Mouse (Mus musculus): ENCODE data around the gene Magix. TPM values are rescaled to one million over a fixed set of nuclear protein-coding genes. Genes with fewer than 3 reads are reported as not detected.
A peak's percentile ranks its signal among the peaks of the same experiment; 100 is the strongest.

Gene Magix
- polyA plus RNA-seq, 1 experiment, result 3.4 TPM

DNA sequence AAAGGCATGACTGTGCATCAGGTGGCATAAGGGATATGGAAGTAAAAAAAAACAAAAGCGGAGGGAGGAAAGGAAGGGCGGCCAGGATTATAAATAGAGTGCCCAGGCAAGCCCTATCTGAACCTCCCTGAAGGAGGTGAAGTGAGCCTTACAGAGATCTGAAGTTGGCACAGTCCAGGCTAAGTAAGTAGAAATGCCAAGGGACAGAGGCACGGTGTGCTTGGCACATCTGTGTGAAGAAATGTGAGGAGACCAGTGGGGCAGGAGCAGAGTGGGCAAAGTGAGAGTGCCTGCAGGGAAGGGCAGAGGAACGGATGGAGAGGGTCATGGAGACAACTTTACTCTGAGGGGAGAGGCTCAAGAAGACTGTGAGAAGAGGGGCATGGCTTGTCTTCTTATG is 20.0 kb downstream of the Magix start:
- Histone ChIP-seq H3K4me1 (ENCODE audit: control insufficient read depth, insufficient read depth, insufficient read length, low read length) (peaks cover 4% of the 10 kb centered on the region), H3K27ac (replicated peaks; ENCODE audit: low read depth, low read length) (peak overlapping the region; percentile 92), H3K4me3 (ENCODE audit: insufficient read depth, low read depth, low read length) (no peak overlapping the region)

DNA sequence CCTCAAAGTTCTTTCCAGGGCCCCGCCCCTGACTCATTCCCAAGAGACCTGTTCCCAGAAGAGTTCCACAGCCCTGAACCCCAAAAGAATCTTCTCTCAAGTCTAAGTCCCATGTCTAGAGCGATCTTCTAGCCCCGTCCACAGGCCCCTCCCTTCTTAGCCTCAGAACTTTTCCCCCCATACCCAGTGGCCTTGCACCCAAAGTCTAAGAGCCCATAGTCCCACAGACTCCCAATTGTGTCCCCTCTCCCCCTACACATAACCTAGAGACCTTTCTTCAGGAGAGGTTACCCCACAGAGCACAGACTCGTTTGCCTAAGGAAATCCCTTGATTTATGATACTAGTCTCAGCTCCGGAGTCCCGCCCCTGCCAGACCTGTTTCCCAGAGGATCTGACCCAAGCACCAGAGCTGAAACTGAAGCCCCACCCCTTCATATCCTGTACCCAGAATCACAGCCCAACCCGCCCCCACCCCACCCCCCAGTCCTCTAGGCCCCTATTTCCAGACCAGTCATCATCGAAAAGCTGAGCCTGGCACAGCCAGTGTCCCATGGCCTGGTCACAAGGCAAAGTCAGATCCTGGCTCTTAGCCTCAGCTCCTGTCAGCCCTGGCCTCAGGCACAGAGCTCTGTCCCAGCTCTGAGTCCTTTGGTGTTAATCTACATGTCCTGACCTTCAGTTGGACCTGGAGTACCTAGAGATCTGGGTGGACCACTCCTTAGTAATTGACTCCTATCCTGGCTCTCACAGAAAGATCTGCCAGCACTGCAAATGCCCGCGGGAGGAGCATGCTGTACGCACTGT is 22.1 kb downstream of the Magix start:
- Histone ChIP-seq H3K4me3 (ENCODE audit: insufficient read depth, low read depth, low read length) (peak overlapping the region; percentile 82), H3K4me1 (ENCODE audit: control insufficient read depth, insufficient read depth, insufficient read length, low read length) (peaks cover 4% of the 10 kb centered on the region; the same call in 1 of the 2 replicates), H3K27ac (replicated peaks; ENCODE audit: low read depth, low read length) (peak overlapping the region; percentile 98)

DNA sequence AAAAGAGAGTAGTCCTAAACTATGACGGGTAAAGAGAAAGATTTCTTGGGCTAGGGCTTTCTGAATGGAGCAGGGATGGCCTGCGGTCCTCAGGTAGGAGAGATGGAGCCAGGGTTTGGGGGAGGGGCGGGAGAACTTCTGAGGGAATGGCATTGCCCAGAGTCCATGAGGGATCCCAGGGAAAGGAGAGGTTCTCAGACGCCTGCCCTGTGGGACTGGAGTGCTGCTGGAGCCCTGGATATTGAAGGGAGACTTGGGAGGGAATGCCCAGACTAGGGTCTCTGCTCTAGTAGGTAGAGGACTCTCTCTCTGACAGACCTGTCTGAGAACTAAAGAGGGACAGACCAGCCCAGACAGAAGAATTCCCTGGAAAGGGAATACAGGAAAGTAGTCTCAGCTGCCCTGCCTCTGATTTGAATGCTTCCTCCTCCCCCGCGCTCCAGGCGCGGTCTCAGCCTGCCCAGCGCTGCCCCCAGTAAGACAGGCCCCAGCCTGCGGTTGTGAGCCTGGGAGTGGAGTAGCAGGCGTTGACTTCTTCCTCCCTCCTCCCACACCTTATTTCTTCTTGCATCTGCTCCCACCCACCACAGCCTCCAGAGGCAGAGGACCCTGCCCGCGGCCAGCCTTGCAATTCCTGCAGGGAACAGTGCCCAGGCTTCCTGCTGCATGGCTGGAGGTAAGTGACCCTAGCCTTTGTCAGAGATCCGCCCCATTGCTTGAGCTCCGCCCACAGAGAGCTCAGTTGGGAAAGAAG is 22.8 kb downstream of the Magix start:
- Histone ChIP-seq H3K27ac (replicated peaks; ENCODE audit: low read depth, low read length) (peak overlapping the region; percentile 98), H3K4me1 (ENCODE audit: control insufficient read depth, insufficient read depth, insufficient read length, low read length) (peaks cover 4% of the 10 kb centered on the region; the same call in 1 of the 2 replicates), H3K4me3 (ENCODE audit: insufficient read depth, low read depth, low read length) (peak overlapping the region; percentile 82)

DNA sequence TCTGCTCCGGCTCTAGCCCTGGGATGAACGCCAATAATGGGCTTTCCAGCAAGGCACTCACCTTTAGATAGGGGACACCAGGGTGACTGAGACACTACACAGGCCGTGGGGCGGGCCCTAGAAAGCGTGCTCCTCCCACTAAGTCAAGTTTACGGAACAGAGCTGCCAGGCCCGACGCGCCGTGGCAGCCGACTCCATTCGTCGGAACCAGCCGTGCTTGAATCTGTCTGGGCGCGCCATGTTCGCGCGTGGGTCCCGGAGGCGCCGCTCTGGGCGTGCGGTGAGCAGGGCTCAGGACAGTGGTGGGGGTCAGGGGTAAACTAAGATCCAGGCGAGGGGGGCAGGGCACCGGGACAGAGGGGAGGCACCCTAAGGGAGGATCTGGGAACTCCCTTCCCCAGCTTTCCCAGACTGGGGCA is 23.8 kb downstream of the Magix start, which contains the start of gene Prickle3:
Gene Prickle3, plus strand, starts transcription at position 40 of the 419 bp plus-strand sequence.
- H3K4me1 ChIP-seq (ENCODE audit: control insufficient read depth, insufficient read depth, insufficient read length, low read length), result peaks cover 2% of the 10 kb centered on the region; the same call in 1 of the 2 replicates
- H3K4me3 ChIP-seq (ENCODE audit: insufficient read depth, low read depth, low read length), result peak within 1 kb of the TSS; percentile 82
- H3K27ac ChIP-seq (replicated peaks; ENCODE audit: low read depth, low read length), result peak within 1 kb of the TSS; percentile 89

DNA sequence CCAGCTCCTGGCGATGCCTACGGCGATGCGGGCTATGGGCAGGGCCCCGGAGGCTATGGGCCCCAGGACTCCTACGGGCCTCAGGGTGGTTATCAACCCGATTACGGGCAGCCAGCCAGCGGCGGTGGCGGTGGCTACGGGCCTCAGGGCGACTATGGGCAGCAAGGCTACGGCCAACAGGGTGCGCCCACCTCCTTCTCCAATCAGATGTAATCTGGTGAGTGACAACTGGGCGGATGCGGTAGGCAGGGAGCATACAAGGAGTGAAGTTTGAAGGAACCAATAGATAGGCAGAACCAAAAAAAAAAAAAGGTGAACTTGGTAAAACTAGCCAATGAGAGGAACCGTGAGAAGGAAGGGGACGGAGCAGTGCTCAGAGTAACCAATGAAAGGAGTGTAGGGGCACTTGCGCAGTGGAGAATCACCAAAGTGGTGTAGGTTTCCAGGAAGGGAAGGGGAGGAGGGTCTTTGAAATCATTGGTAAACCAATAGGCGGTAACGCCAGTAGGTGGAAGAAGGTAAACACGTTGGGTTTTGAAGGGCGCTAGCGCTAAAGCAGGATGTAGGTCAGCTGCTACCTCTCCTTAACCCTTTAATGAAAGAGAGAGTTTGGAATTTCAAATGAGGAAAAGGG is 32.3 kb downstream of the Magix start:
- H3K4me3 ChIP-seq (ENCODE audit: insufficient read depth, low read depth, low read length), result peak overlapping the region; percentile 72
- no peaks in the 10 kb centered on the region for H3K4me1 ChIP-seq (ENCODE audit: control insufficient read depth, insufficient read depth, insufficient read length, low read length)
- H3K27ac ChIP-seq (replicated peaks; ENCODE audit: low read depth, low read length), result peak overlapping the region; percentile 78

DNA sequence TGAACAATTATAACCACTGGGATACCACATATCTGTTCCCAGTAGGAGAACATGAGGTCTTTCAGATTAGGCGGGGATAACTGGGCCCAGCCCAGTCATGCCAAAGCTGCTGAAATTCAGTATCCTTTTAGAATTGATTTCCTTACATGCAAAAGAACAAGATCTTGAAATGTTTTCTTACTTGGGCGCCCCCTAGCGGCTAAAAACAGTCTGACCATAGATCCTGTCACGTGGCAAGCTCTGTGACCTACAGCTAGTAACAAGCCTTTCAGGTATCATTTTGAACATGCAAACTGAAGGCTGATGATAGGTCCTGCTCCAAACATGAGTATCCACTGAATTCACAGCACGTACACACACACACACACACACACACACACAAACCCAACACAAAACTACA is 35.7 kb downstream of the Magix start:
- Histone ChIP-seq H3K4me3 (ENCODE audit: insufficient read depth, low read depth, low read length) (no peak overlapping the region), H3K4me1 (ENCODE audit: control insufficient read depth, insufficient read depth, insufficient read length, low read length) (no peaks in the 10 kb centered on the region), H3K27ac (replicated peaks; ENCODE audit: low read depth, low read length) (no peak overlapping the region)

DNA sequence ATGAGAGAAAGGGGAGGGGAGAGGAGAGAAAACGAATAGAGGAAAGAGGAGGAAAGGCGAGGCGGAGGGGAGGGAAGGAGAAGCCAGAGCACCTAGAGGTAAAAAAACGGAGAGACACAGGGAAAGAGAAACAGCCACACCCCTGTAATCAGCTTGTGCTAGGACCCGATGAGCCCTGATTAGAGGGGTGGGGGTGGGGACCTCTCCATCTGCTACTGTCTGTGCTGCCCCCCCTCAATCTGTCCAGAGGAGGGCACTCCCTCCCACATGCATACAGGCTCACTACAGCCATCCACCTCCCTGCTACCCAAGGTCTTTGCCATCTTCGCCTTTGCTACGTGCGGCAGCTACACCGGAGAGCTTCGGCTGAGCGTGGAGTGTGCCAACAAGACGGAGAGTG is 40.3 kb downstream of the Magix start:
- no peaks in the 10 kb centered on the region for H3K4me1 ChIP-seq (ENCODE audit: control insufficient read depth, insufficient read depth, insufficient read length, low read length)
- no peak overlapping the region for H3K27ac ChIP-seq (replicated peaks; ENCODE audit: low read depth, low read length)
- no peak overlapping the region for H3K4me3 ChIP-seq (ENCODE audit: insufficient read depth, low read depth, low read length)

DNA sequence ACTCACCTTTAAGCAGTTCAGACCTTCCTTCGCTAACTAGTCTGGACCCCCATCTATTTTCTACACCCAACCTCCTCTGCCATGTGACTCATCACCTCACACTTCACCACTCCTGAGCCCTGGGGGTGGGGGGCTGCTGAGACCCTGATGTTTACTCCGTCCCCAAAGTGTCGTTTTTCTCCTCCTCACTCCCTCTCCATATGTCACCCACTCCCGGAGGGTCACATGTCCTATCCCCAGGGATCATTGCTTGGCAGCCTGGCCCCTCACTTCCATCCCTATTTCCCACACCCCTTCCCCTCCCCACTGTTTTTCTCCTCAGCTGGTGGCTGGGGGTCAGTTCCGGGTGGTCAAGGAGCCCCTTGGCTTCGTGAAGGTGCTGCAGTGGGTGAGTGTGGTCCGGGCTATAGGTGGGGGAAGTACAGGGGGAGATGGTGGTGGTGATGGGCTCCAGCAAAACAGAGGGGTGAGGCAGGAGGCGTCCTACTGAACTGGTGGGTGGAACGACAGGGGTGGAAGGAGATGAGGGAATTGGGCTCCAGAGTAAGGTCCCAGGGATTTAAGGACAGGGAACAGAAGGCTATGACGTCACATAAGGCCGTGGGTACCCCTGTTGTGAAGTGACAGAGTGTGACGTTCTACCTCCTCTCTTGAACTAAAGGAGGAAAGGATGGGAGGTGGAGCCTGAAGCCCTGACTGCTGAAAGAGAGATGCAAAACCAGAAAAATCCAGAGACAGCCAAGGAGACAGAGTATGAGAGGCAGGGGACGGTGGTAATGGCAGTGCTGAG is 41.3 kb downstream of the Magix start:
- no peak overlapping the region for H3K4me3 ChIP-seq (ENCODE audit: insufficient read depth, low read depth, low read length)
- no peaks in the 10 kb centered on the region for H3K4me1 ChIP-seq (ENCODE audit: control insufficient read depth, insufficient read depth, insufficient read length, low read length)
- no peak overlapping the region for H3K27ac ChIP-seq (replicated peaks; ENCODE audit: low read depth, low read length)

DNA sequence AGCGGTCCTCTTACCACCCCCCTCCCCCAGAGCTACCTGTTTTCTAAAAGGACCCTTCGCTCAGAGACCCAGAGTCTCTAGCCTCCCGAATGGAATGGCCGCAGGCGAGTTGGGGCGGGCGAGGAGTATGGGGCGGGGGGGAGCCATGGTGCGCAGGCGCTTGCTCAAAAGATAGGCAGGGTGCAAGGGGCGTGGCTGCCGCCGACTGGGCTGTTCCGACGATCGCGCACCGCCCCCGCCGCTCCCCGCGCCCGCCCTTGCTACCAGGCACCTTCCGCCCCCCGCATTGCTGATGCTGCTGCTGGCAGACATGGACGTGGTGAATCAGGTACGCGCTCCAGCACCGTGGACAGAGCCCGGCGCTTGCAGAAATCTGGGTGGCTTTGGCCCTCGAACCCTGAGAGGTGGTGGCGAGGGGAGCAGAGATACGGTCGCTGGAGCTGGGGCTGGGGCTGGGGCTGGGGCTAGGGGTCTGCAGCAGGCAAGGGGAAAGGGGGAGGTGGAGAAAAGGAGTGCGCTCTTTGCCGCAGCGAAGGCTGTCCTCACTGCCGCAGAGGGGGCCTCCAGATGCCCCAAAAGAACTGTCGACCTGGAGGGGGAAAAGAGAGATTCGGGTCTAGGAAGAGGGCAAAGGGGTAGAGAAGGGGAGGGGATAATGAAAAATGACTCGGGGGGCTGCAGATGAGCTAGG is 42.5 kb downstream of the Magix start, which contains the start of gene Syp:
Gene Syp, plus strand, starts transcription at position 71 of the 691 bp plus-strand sequence.
- Histone ChIP-seq H3K27ac (replicated peaks; ENCODE audit: low read depth, low read length) (no peak within 1 kb of the TSS; the same call in 1 of the 2 replicates), H3K4me1 (ENCODE audit: control insufficient read depth, insufficient read depth, insufficient read length, low read length) (no peaks in the 10 kb centered on the region), H3K4me3 (ENCODE audit: insufficient read depth, low read depth, low read length) (peak within 1 kb of the TSS; percentile 60)

DNA sequence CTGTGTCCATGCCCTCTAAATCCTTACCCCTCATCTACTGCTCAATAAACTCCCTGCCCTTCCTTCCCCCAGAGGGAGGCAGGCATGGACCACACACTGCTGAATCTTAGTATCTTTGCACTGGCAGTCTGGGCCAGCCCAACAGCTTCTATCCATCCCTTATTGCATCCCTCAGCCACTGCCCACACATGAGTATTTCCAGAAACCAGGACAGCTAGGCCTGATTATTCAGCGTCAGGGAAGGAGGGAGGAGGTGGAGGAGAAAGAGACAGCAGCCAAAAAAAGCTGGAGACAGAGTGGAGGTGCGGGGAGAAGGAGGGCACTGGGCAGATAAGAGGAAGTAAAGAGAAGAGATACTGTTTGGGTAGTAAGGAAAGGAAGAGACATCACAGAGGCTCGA is 46.0 kb downstream of the Magix start:
- Histone ChIP-seq H3K4me1 (ENCODE audit: control insufficient read depth, insufficient read depth, insufficient read length, low read length) (no peaks in the 10 kb centered on the region), H3K27ac (replicated peaks; ENCODE audit: low read depth, low read length) (no peak overlapping the region), H3K4me3 (ENCODE audit: insufficient read depth, low read depth, low read length) (no peak overlapping the region)

DNA sequence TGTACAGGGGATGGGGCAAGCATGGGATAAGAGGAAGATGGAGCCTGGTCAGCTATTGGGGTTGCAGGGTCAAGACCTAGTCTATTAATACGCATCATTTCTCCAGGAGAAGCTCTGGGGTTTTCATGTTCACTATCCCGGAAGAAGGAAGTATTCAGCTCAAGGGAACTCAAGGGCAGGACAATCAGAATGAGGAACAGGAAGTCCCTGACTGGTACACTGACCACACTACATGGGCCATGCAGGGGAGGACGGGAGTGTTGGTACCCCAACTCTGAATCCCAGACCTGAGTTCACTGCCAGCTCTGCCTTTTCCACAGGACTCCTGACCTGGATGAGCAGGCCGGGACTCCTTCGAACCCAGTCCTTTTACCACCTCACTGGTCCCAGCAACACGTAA is 48.5 kb downstream of the Magix start:
- Histone ChIP-seq H3K4me3 (ENCODE audit: insufficient read depth, low read depth, low read length) (no peak overlapping the region), H3K4me1 (ENCODE audit: control insufficient read depth, insufficient read depth, insufficient read length, low read length) (no peaks in the 10 kb centered on the region), H3K27ac (replicated peaks; ENCODE audit: low read depth, low read length) (no peak overlapping the region)
